Comparison of ENCODE assay signal across 20 mouse cellular contexts in genomic region chr6:122543574-122543973, GRCm38 (mm10). TPM values are rescaled to one million over a fixed set of nuclear protein-coding genes. Genes with fewer than 3 reads are reported as not detected.
"Had no signal": no experiment of that assay in that cellular context is flagged by ENCODE, and none has a peak within 500 bp of the region (broad histone marks: within the 10 kb centered on the region; RNA-seq: fewer than 3 reads in every experiment).

No protein-coding gene starts in this region.

- H3K9ac ChIP-seq: liver, embryonic 12.5 days; liver, embryonic 14.5 days; lung, embryonic 14.5 days; midbrain, embryonic 13.5 days; neural tube, embryonic 12.5 days had no signal

- H3K27ac ChIP-seq: liver, embryonic 12.5 days; liver, embryonic 14.5 days; midbrain, embryonic 10.5 days; midbrain, embryonic 13.5 days; neural tube, embryonic 12.5 days had no signal

- ATAC-seq: liver, embryonic 12.5 days; midbrain, embryonic 13.5 days; midbrain, embryonic 16.5 days had no signal

- H3K9me3 ChIP-seq: liver, embryonic 12.5 days; midbrain, embryonic 10.5 days; midbrain, embryonic 13.5 days; neural tube, embryonic 12.5 days had no signal

- H3K4me3 ChIP-seq: liver, embryonic 12.5 days; midbrain, embryonic 10.5 days; midbrain, embryonic 13.5 days; neural tube, embryonic 12.5 days had no signal

- H3K36me3 ChIP-seq: liver, embryonic 12.5 days; midbrain, embryonic 10.5 days; midbrain, embryonic 13.5 days; neural tube, embryonic 12.5 days had no signal

- H3K27me3 ChIP-seq: liver, embryonic 12.5 days; midbrain, embryonic 13.5 days; neural tube, embryonic 12.5 days had no signal

- H3K4me2 ChIP-seq: liver, embryonic 12.5 days; lung, embryonic 14.5 days; midbrain, embryonic 13.5 days; neural tube, embryonic 12.5 days had no signal

- H3K4me1 ChIP-seq: liver, embryonic 12.5 days; midbrain, embryonic 10.5 days; midbrain, embryonic 13.5 days; neural tube, embryonic 12.5 days had no signal

- DNase-seq: lung, adult 18-20 months; lung, embryonic 14.5 days; lung, postnatal 10 days; lung, postnatal 4 days; right cerebral cortex, postnatal 14 days; thymus, adult 18-20 months; thymus, postnatal 14 days; thymus, postnatal 36 days had no signal

RNA-seq across cellular contexts. Expression of gene Aicda, which starts 10.0 kb away (rescaled TPM):
- total RNA-seq: megakaryocyte-erythroid progenitor cell, adult 5-6 weeks had no signal
- polyA plus RNA-seq: liver, embryonic 12.5 days; liver, embryonic 14.5 days; liver, embryonic 16.5 days; lung, embryonic 14.5 days; lung, embryonic 16.5 days; midbrain, embryonic 10.5 days; stomach, embryonic 14.5 days had no signal

RNA-seq across cellular contexts. Expression of gene Mfap5, which starts 37.9 kb away (rescaled TPM):
- total RNA-seq: megakaryocyte-erythroid progenitor cell, adult 5-6 weeks; neutrophil, adult 5-6 weeks had no signal

RNA-seq across cellular contexts. Expression of gene Rimklb, which starts 45.0 kb away (rescaled TPM):
- total RNA-seq: megakaryocyte-erythroid progenitor cell, adult 5-6 weeks had no signal
- polyA plus RNA-seq: spleen, adult 2 months had no signal
